Mouse (Mus musculus): ENCODE results near the gene Fgfr2.

- TF ChIP-seq CTCF (conservative IDR thresholded peaks at IDR 0.05; ENCODE audit: insufficient read depth, insufficient read length, low read depth, low read length) (no peak), POLR2A (IDR thresholded peaks at IDR 0.05; ENCODE audit: low read depth, low read length) (no peak)
Measured at GRCm38 (mm10) chr7:130937266-130937841, 2185.8 kb downstream of the Fgfr2 start.

Data from kidney, adult 2 months (tissue).